Mouse (Mus musculus) ovary, adult 2 months (tissue): ENCODE results near the gene Gipc2. TPM values are rescaled to one million over a fixed set of nuclear protein-coding genes. Genes with fewer than 3 reads are reported as not detected.

Source experiments
- polyA plus RNA-seq: library from polyadenylated mRNA; depleted of rRNA; stranded (reverse); fragments of >200 nt; gene quantifications from 2 replicates; pipeline ENCODE4 v1.2.3, GENCODE M21; 2012; rRNA removed

Gipc2 gene
- 0.60 and 0.75 TPM in 2 replicates for polyA plus RNA-seq

GRCm38 (mm10) chr3:152166099-152166423 is at the start of gene Gipc2:
TSS of gene Gipc2 (minus strand) at chr3:152166230.

GRCm38 (mm10) chr3:152209967-152210634 is 44.1 kb upstream of the Gipc2 start, which contains the start of the genes Dnajb4 and Fubp1:
TSS of gene Dnajb4 (minus strand) at chr3:152210302.
TSS of gene Fubp1 (plus strand) at chr3:152210422.

Other genes with a start within 250 kb of the Gipc2 start
- gene Dnajb4, start 44.1 kb upstream of the Gipc2 start, polyA plus RNA-seq: 4.9 and 5.3 TPM in 2 replicates
- gene Fubp1, start 44.2 kb upstream of the Gipc2 start, polyA plus RNA-seq: 79.3 and 88.0 TPM in 2 replicates
- 0.08 TPM in 1 of 2 replicates, not detected in the other for gene Nexn, start 100.1 kb upstream of the Gipc2 start, polyA plus RNA-seq
- gene Miga1, start 174.2 kb upstream of the Gipc2 start, polyA plus RNA-seq: 11.0 and 13.1 TPM in 2 replicates
- gene Usp33, start 180.2 kb upstream of the Gipc2 start, polyA plus RNA-seq: 22.0 and 24.5 TPM in 2 replicates
- 27.6 and 35.6 TPM in 2 replicates for gene Zzz3, start 229.2 kb upstream of the Gipc2 start, polyA plus RNA-seq